ENCODE assay signal across 8 mouse cellular contexts in genomic region chr13:38151671-38152428, GRCm38 (mm10). TPM values are rescaled to one million over a fixed set of nuclear protein-coding genes. Genes with fewer than 3 reads are reported as not detected.
DNase-seq lines count a peak whose midpoint lies in the region; ATAC-seq and TF ChIP-seq lines count a peak whose summit lies in the region.

No protein-coding gene starts in this region.

- H3K4me3 ChIP-seq in forebrain, embryonic 15.5 days: peak overlapping the region; percentile 39
- H3K4me3 ChIP-seq in kidney, embryonic 14.5 days (ENCODE audit: low read length): peak overlapping the region; percentile 46
- H3K4me3 ChIP-seq in lung, postnatal 0 days (ENCODE audit: low read depth, low read length): peak overlapping the region; percentile 44

- no peaks in the 10 kb centered on the region for H3K9me3 ChIP-seq in forebrain, embryonic 15.5 days
- H3K9me3 ChIP-seq in kidney, embryonic 14.5 days (ENCODE audit: control insufficient read depth, low read length): no peaks in the 10 kb centered on the region
- H3K9me3 ChIP-seq in lung, postnatal 0 days (ENCODE audit: low read length): no peaks in the 10 kb centered on the region

- peak; percentile 17 to 70 for DNase-seq in adrenal gland, adult (ENCODE audit: inconsistent age in 2 of 2, low spot score in 1 of 2)
- DNase-seq in adrenal gland, postnatal 4 days (ENCODE audit: low spot score in 2 of 2): no peak
- peak; percentile 36 for DNase-seq in adrenal gland, adult 2 months
- peak; percentile 29 for DNase-seq in lung, postnatal 0 days (ENCODE audit: low spot score)
- peak; percentile 39 for DNase-seq in retina, embryonic 14.5 days (ENCODE audit: low spot score)
- no peak for DNase-seq in cerebellum, adult 9-11 months

- H3K4me1 ChIP-seq in forebrain, embryonic 15.5 days: peaks cover 21% of the 10 kb centered on the region
- peaks cover 7% of the 10 kb centered on the region for H3K4me1 ChIP-seq in kidney, embryonic 14.5 days (ENCODE audit: control insufficient read depth, insufficient read depth, low read length)
- no peaks in the 10 kb centered on the region for H3K4me1 ChIP-seq in lung, postnatal 0 days (ENCODE audit: insufficient read depth, low read depth, low read length)

- H3K27ac ChIP-seq in forebrain, embryonic 15.5 days (replicated peaks): no peak overlapping the region
- no peak overlapping the region; the same call in 1 of the 2 replicates for H3K27ac ChIP-seq in kidney, embryonic 14.5 days (ENCODE audit: low read depth, low read length)
- peak overlapping the region; percentile 80 for H3K27ac ChIP-seq in lung, postnatal 0 days (ENCODE audit: low read length)

- no peak for TF ChIP-seq CTCF in lung, postnatal 0 days (IDR thresholded peaks at IDR 0.05)

- peak overlapping the region; percentile 34; the same call in 1 of the 2 replicates for H3K9ac ChIP-seq in forebrain, embryonic 15.5 days (replicated peaks)
- peak overlapping the region; percentile 63 for H3K9ac ChIP-seq in kidney, embryonic 14.5 days (ENCODE audit: low read depth, low read length)
- H3K9ac ChIP-seq in lung, postnatal 0 days (replicated peaks; ENCODE audit: low read depth): peak overlapping the region; percentile 43

- no peaks in the 10 kb centered on the region for H3K36me3 ChIP-seq in forebrain, embryonic 15.5 days
- no peaks in the 10 kb centered on the region for H3K36me3 ChIP-seq in kidney, embryonic 14.5 days (ENCODE audit: control insufficient read depth, insufficient read depth, low read length)
- H3K36me3 ChIP-seq in lung, postnatal 0 days (ENCODE audit: insufficient read depth, low read length): no peaks in the 10 kb centered on the region

- H3K4me2 ChIP-seq in forebrain, embryonic 15.5 days (replicated peaks): peak overlapping the region; percentile 77
- H3K4me2 ChIP-seq in kidney, embryonic 14.5 days (replicated peaks; ENCODE audit: low read depth, low read length): peak overlapping the region; percentile 88
- H3K4me2 ChIP-seq in lung, postnatal 0 days (replicated peaks; ENCODE audit: low read depth, low read length): peak overlapping the region; percentile 77

- H3K27me3 ChIP-seq in forebrain, embryonic 15.5 days: peaks cover 65% of the 10 kb centered on the region
- peaks cover 11% of the 10 kb centered on the region; the same call in 1 of the 2 replicates for H3K27me3 ChIP-seq in kidney, embryonic 14.5 days (ENCODE audit: control insufficient read depth, insufficient read depth, low read length)
- H3K27me3 ChIP-seq in lung, postnatal 0 days (replicated peaks; ENCODE audit: insufficient read depth, low read length): peaks cover 6% of the 10 kb centered on the region; the same call in 1 of the 2 replicates

- TF ChIP-seq EP300 in lung, postnatal 0 days (IDR thresholded peaks at IDR 0.05): no peak

- WGBS in forebrain, embryonic 15.5 days: under 1% methylated on average over 48 of the region's 49 CpGs
- WGBS in kidney, embryonic 14.5 days: under 1% methylated on average over 49 of the region's 49 CpGs
- under 1% methylated on average over 48 of the region's 49 CpGs for WGBS in lung, postnatal 0 days

- ATAC-seq in forebrain, embryonic 15.5 days (replicated peaks): peak; percentile 67; the same call in 1 of the 2 replicates
- ATAC-seq in kidney, embryonic 14.5 days (ENCODE audit: low FRiP score, low TSS enrichment): peak; percentile 38; the same call in 1 of the 2 replicates
- peak; percentile 43 for ATAC-seq in lung, postnatal 0 days

RNA-seq across cellular contexts. Expression of gene Dsp, which starts 0.8 kb away (rescaled TPM):
- 1 to 10 TPM; 3.6 to 7.2 TPM for total RNA-seq in adrenal gland, postnatal 4 days (2021)
- total RNA-seq in adrenal gland, adult 2 months (2021): under 1 TPM; 0.59 to 0.75 TPM
- polyA plus RNA-seq in adrenal gland, adult 2 months (2012; rRNA removed): 0.27 and 0.85 TPM in 2 replicates
- polyA plus RNA-seq in forebrain, embryonic 15.5 days (2015; fragmentation: Nextera tagmentation; extraction: Ambion mirVana): 0.25 and 0.32 TPM in 2 replicates
- polyA plus RNA-seq in kidney, embryonic 14.5 days (2014; fragmentation: Nextera tagmentation; extraction: Ambion mirVana): 4.5 and 8.8 TPM in 2 replicates
- polyA plus RNA-seq in lung, postnatal 0 days (2015; fragmentation: Nextera tagmentation; extraction: Ambion mirVana): 5.5 and 7.0 TPM in 2 replicates

RNA-seq across cellular contexts. Expression of gene Snrnp48, which starts 52.9 kb away (rescaled TPM):
- total RNA-seq in adrenal gland, postnatal 4 days (2021): 10 to 100 TPM; 22.0 to 23.2 TPM
- 10 to 100 TPM; 16.3 to 26.1 TPM for total RNA-seq in adrenal gland, adult 2 months (2021)
- polyA plus RNA-seq in adrenal gland, adult 2 months (2012; rRNA removed): 16.7 and 21.0 TPM in 2 replicates
- polyA plus RNA-seq in forebrain, embryonic 15.5 days (2015; fragmentation: Nextera tagmentation; extraction: Ambion mirVana): 30.5 and 33.4 TPM in 2 replicates
- polyA plus RNA-seq in kidney, embryonic 14.5 days (2014; fragmentation: Nextera tagmentation; extraction: Ambion mirVana): 44.0 and 55.2 TPM in 2 replicates
- polyA plus RNA-seq in lung, postnatal 0 days (2015; fragmentation: Nextera tagmentation; extraction: Ambion mirVana): 24.0 and 24.8 TPM in 2 replicates

Comparison
In these comparisons a context has a peak if more than half of its experiments do, and no peak if none do; other contexts are left out.
1. DNase-seq: peak in adrenal gland, adult (2 of 2), adrenal gland, adult 2 months (single experiment), lung, postnatal 0 days (single experiment) and retina, embryonic 14.5 days (single experiment); none in adrenal gland, postnatal 4 days (0 of 2) and cerebellum, adult 9-11 months (single experiment).
2. Peak in every context shown above with its lines, with median percentiles within 50 percentile points of each other: ATAC-seq, H3K4me2 ChIP-seq, H3K4me3 ChIP-seq and H3K9ac ChIP-seq.